Mouse (Mus musculus) midbrain, embryonic 14.5 days (tissue): Measurements from ENCODE around the gene Il17c. TPM values are rescaled to one million over a fixed set of nuclear protein-coding genes. Genes with fewer than 3 reads are reported as not detected.
A peak's percentile ranks its signal among the peaks of the same experiment; 100 is the strongest.

ENCODE experiments used
- ATAC-seq: fragments of 200-750 bp; cut with Nextera tagmentation; 2 replicates; pipeline ENCODE4 v1.8.0; 2017; ENCODE audit warnings: moderate number of reproducible peaks, moderate library complexity; ENCODE audit not compliant: low FRiP score, low TSS enrichment
- DNase-seq: peaks from one replicate; pipeline ENCODE4 v3.0.0-alpha.2; 2015
- H3K27ac ChIP-seq: fragments of 300-500 bp; sonication (generic); replicated peaks from 2 replicates; pipeline ENCODE4 v1.5.1; 2014; ENCODE audit warnings: mild to moderate bottlenecking, low read depth, low read length, moderate library complexity
- H3K27me3 ChIP-seq: fragments of 300-500 bp; sonication (generic); 2 replicates; pipeline ENCODE4 v1.6.1; 2014; ENCODE audit warnings: low read length, control low read depth, mixed read lengths; ENCODE audit not compliant: control insufficient read depth, insufficient read depth
- H3K36me3 ChIP-seq: fragments of 300-500 bp; sonication (generic); 2 replicates; pipeline ENCODE4 v1.6.1; 2014; ENCODE audit warnings: low read length, control low read depth; ENCODE audit not compliant: control insufficient read depth, insufficient read depth
- H3K4me1 ChIP-seq: fragments of 300-500 bp; sonication (generic); 2 replicates; pipeline ENCODE4 v1.6.1; 2014; ENCODE audit warnings: mild to moderate bottlenecking, antibody characterized with exemption, low read length, control low read depth; ENCODE audit not compliant: control insufficient read depth, insufficient read depth
- H3K4me2 ChIP-seq: fragments of 300-500 bp; sonication (generic); 2 replicates; pipeline ENCODE4 v1.6.1; 2014; ENCODE audit warnings: mild to moderate bottlenecking, low read length, moderate library complexity
- H3K4me3 ChIP-seq: fragments of 300-500 bp; sonication (generic); replicated peaks from 2 replicates; pipeline ENCODE4 v1.5.1; 2014; ENCODE audit warnings: low read depth, low read length
- H3K9ac ChIP-seq: fragments of 300-500 bp; sonication (generic); replicated peaks from 2 replicates; pipeline ENCODE4 v1.6.1; 2014; ENCODE audit warnings: mild to moderate bottlenecking, low read length, moderate library complexity
- H3K9me3 ChIP-seq: fragments of 300-500 bp; sonication (generic); 2 replicates; pipeline ENCODE4 v1.6.1; 2016; ENCODE audit warnings: low read length, control low read depth, mixed read lengths; ENCODE audit not compliant: control insufficient read depth
- WGBS: fragments of 180-500 bp; shearing (Covaris S2); extraction: QIAGEN DNeasy Blood & Tissue Kit; methylation state at CpG from one replicate; pipeline ENCODE4 v1.1.7; 2014; 5-methylcytosine and 5-hydroxymethylcytosine counted together
- polyA plus RNA-seq: library from polyadenylated mRNA; unstranded; fragments of >200 nt; fragmentation: Nextera tagmentation; extraction: Ambion mirVana; gene quantifications from 2 replicates; pipeline ENCODE4 v1.2.1, GENCODE M21; 2014

Il17c gene
- polyA plus RNA-seq, 1 experiment from 2014 or later, result not detected

DNA sequence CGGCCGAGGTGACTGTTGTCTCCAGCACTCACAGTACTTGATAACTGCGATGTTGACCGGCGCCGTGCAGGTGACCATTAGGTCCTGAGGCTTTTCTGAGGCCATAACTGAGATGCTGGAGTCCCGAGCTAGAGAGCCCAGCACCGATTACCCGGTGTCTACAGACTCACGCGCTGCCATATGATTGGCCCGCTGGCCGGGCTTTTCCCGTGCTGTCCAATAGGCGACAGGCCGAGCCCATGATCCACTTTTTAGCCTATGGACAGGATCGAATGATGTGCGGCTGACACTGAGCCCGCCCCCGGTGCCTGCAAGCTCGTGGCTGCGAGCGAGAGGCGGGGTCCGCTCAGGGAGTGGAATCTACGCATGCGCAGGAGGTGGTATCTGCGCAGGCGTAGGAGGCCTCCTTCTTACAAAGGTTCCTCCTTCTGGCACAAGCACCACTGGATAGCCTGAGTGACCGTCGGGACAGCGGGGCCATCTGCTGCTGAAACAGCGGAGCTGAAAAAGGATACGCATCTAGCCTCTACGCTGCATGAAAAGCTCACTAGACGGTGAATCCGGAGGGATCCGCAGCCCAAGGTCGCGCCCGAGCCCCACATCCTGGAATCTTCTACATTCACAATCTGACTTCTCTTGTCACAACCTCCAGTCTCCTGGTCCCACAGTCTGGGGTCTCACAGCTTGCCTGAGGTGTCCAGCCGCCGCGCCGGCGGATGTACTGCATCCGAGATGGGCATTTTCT, 21.6 kb downstream of the Il17c start, which contains the start of gene Mvd:
Mvd (minus strand) TSS at position 161 of the 745 bp plus-strand sequence.
- H3K4me2 ChIP-seq, result peak within 1 kb of the TSS; percentile 92
- H3K27me3 ChIP-seq, result no peaks in the 10 kb centered on the region
- H3K9me3 ChIP-seq, result no peaks in the 10 kb centered on the region
- H3K4me1 ChIP-seq, result peaks cover 24% of the 10 kb centered on the region
- WGBS, result under 1% methylated on average over 47 of the region's 47 CpGs
- peak within 1 kb of the TSS; percentile 77 for H3K9ac ChIP-seq
- H3K36me3 ChIP-seq, result peaks cover 12% of the 10 kb centered on the region
- ATAC-seq (peak; percentile 98), DNase-seq (peak; percentile 100)
- H3K27ac ChIP-seq, result peak within 1 kb of the TSS; percentile 98
- peak within 1 kb of the TSS; percentile 76 for H3K4me3 ChIP-seq

- Histone ChIP-seq H3K9ac (peak overlapping the region; percentile 77), H3K4me2 (peak overlapping the region; percentile 76), H3K9me3 (no peaks in the 10 kb centered on the region), H3K4me1 (peaks cover 24% of the 10 kb centered on the region), H3K27ac (peak overlapping the region; percentile 98), H3K27me3 (no peaks in the 10 kb centered on the region), H3K4me3 (peak overlapping the region; percentile 76), H3K36me3 (peaks cover 6% of the 10 kb centered on the region)
- WGBS, result 17% methylated on average over 19 of the region's 19 CpGs
- DNase-seq, result peak; percentile 92
- ATAC-seq, result peak; percentile 51; the same call in 1 of the 2 replicates
Measured at GRCm38 (mm10) chr8:122444058-122444748, 22.4 kb downstream of the Il17c start.

DNA sequence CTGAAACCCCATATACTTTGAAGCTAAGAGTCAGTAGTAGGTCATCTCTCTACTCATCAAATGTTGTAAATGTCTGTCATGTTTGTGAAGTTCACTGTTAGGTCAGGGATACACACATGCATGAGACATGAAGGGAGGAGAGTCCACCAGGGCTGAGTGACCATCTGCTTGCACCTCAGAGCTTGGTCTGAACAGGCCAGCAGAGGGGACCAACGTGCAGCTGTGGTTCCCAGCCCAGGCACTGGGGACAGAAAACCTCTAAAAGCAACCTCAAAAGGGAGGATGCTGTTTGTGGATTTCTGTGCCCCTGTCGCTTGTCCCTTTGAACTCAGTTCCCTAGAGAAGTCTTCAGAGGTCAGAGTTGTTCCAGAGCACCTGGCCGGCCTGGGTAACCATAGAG, 23.4 kb downstream of the Il17c start:
- WGBS, result 65% methylated on average over 3 of the region's 3 CpGs
- Histone ChIP-seq H3K36me3 (no peaks in the 10 kb centered on the region), H3K4me1 (peaks cover 24% of the 10 kb centered on the region), H3K4me3 (no peak overlapping the region), H3K9me3 (no peaks in the 10 kb centered on the region), H3K4me2 (peak overlapping the region; percentile 76), H3K9ac (no peak overlapping the region), H3K27me3 (no peaks in the 10 kb centered on the region), H3K27ac (peak overlapping the region; percentile 98; the same call in 1 of the 2 replicates)
- DNase-seq, result no peak
- ATAC-seq, result no peak

DNA sequence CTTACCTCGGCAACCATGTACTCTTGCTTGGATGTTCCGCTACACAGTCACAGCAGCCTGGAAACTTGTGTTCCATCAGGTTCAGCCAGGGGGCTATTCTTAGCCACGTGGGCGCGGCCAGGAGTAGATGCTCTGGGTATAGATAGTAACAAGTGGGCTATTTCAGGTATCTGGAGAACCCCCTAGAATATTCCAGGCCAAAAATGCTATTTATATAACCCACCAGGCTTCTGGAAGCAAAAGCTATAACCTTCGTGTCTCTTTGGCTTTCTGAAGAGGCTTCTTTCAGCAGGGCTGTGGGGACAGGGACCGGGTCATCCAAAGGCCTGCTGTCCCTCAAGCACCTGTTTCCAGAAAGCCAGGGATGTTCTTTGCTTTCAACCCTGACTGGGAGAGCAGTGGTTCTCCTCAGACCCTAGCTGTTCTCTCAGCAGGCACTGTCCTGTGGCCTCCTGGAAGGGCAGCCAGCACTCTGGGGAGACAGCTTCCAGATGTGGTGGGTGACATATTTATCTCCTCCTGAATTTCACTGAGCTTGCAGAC, 29.4 kb downstream of the Il17c start:
- Histone ChIP-seq H3K36me3 (no peaks in the 10 kb centered on the region), H3K27me3 (no peaks in the 10 kb centered on the region), H3K4me2 (no peak overlapping the region), H3K27ac (no peak overlapping the region), H3K9me3 (no peaks in the 10 kb centered on the region), H3K4me1 (no peaks in the 10 kb centered on the region), H3K4me3 (no peak overlapping the region), H3K9ac (no peak overlapping the region)
- WGBS, result 85% methylated on average over 7 of the region's 7 CpGs
- ATAC-seq (no peak), DNase-seq (no peak)

DNA sequence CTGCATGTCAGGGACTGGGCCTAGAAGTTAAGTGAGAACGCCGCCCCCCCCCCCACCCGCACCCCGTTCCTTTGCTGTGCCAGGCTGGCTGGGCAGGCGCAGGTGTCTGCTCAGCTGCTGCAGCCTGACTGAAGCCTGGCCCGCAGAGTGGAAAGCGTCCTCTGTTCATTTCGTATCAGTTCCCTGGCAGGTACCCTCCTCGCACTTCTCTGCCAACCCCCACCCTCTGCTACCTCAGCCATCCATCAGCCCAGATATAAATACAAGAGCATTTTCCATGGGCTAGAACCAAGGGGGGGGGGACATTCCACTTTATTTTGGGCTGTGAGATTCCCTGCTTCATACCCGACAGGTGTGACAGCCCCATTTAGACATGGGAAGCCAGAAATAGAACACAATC, 30.3 kb downstream of the Il17c start:
- Histone ChIP-seq H3K36me3 (no peaks in the 10 kb centered on the region), H3K4me1 (no peaks in the 10 kb centered on the region), H3K4me2 (no peak overlapping the region), H3K9me3 (no peaks in the 10 kb centered on the region), H3K9ac (no peak overlapping the region), H3K27ac (no peak overlapping the region), H3K27me3 (no peaks in the 10 kb centered on the region), H3K4me3 (no peak overlapping the region)
- no peak for DNase-seq
- 91% methylated on average over 10 of the region's 10 CpGs for WGBS
- ATAC-seq, result no peak

- H3K27ac ChIP-seq, result no peak overlapping the region
- no peak overlapping the region for H3K4me3 ChIP-seq
- H3K9ac ChIP-seq, result no peak overlapping the region
- DNase-seq, result no peak
- H3K4me1 ChIP-seq, result no peaks in the 10 kb centered on the region
- no peak overlapping the region for H3K4me2 ChIP-seq
- H3K9me3 ChIP-seq, result no peaks in the 10 kb centered on the region
- no peaks in the 10 kb centered on the region for H3K36me3 ChIP-seq
- no peak for ATAC-seq
- H3K27me3 ChIP-seq, result peaks cover 8% of the 10 kb centered on the region
- 89% methylated on average over 6 of the region's 6 CpGs for WGBS
Measured at GRCm38 (mm10) chr8:122454409-122454808, 32.6 kb downstream of the Il17c start.

- Histone ChIP-seq H3K9me3 (no peaks in the 10 kb centered on the region), H3K27ac (no peak overlapping the region), H3K27me3 (peaks cover 35% of the 10 kb centered on the region), H3K4me1 (peaks cover 6% of the 10 kb centered on the region; the same call in 1 of the 2 replicates), H3K4me2 (no peak overlapping the region), H3K36me3 (no peaks in the 10 kb centered on the region), H3K4me3 (no peak overlapping the region), H3K9ac (no peak overlapping the region)
- ATAC-seq (no peak), DNase-seq (no peak)
- 70% methylated on average over 11 of the region's 11 CpGs for WGBS
Measured at GRCm38 (mm10) chr8:122457171-122457570, 35.4 kb downstream of the Il17c start.

GRCm38 (mm10) chr8:122459218-122459900, 37.5 kb downstream of the Il17c start:
- DNase-seq, result peak; percentile 16
- Histone ChIP-seq H3K27ac (no peak overlapping the region), H3K4me1 (peaks cover 6% of the 10 kb centered on the region; the same call in 1 of the 2 replicates), H3K4me2 (no peak overlapping the region), H3K27me3 (peaks cover 41% of the 10 kb centered on the region), H3K9ac (no peak overlapping the region), H3K36me3 (no peaks in the 10 kb centered on the region), H3K4me3 (no peak overlapping the region), H3K9me3 (no peaks in the 10 kb centered on the region)
- 58% methylated on average over 6 of the region's 6 CpGs for WGBS
- ATAC-seq, result no peak
